Mouse (Mus musculus) forebrain, embryonic 15.5 days (tissue): ENCODE data around the gene Rhox12. TPM values are rescaled to one million over a fixed set of nuclear protein-coding genes. Genes with fewer than 3 reads are reported as not detected.

Experiments used
- ATAC-seq: fragments of 200-750 bp; cut with Nextera tagmentation; replicated peaks from 2 replicates; pipeline ENCODE4 v1.8.0; 2017; ENCODE audit warnings: mild to moderate bottlenecking, moderate TSS enrichment, moderate library complexity
- H3K27ac ChIP-seq: fragments of 300-500 bp; sonication (generic); replicated peaks from 2 replicates; pipeline ENCODE4 v1.5.1; 2015; ENCODE audit warnings: mild to moderate bottlenecking, inconsistent platforms
- H3K27me3 ChIP-seq: fragments of 300-500 bp; sonication (generic); 2 replicates; pipeline ENCODE4 v1.6.1; 2015; ENCODE audit warnings: inconsistent platforms
- H3K36me3 ChIP-seq: fragments of 300-500 bp; sonication (generic); 2 replicates; pipeline ENCODE4 v1.6.1; 2015; ENCODE audit warnings: mild to moderate bottlenecking, inconsistent platforms
- H3K4me1 ChIP-seq: fragments of 300-500 bp; sonication (generic); 2 replicates; pipeline ENCODE4 v1.6.1; 2015; ENCODE audit warnings: inconsistent platforms
- H3K4me2 ChIP-seq: fragments of 300-500 bp; sonication (generic); replicated peaks from 2 replicates; pipeline ENCODE4 v1.6.1; 2015; ENCODE audit warnings: mild to moderate bottlenecking, inconsistent platforms
- H3K4me3 ChIP-seq: fragments of 300-500 bp; sonication (generic); 2 replicates; pipeline ENCODE4 v1.5.1; 2015; ENCODE audit warnings: mild to moderate bottlenecking, inconsistent platforms
- H3K9ac ChIP-seq: fragments of 300-500 bp; sonication (generic); replicated peaks from 2 replicates; pipeline ENCODE4 v1.6.1; 2015; ENCODE audit warnings: mild to moderate bottlenecking, inconsistent platforms
- H3K9me3 ChIP-seq: fragments of 300-500 bp; sonication (generic); 2 replicates; pipeline ENCODE4 v1.6.1; 2016; ENCODE audit warnings: inconsistent platforms
- WGBS: fragments of 180-500 bp; shearing (Covaris S2); methylation state at CpG from one replicate; pipeline ENCODE4 v1.1.7; 2015; ENCODE audit warnings: mixed read lengths; 5-methylcytosine and 5-hydroxymethylcytosine counted together
- polyA plus RNA-seq: library from polyadenylated mRNA; unstranded; fragments of >200 nt; fragmentation: Nextera tagmentation; extraction: Ambion mirVana; gene quantifications from 2 replicates; pipeline ENCODE4 v1.2.1, GENCODE M21; 2015

Gene Rhox12
- polyA plus RNA-seq: not detected in 2 replicates

- Histone ChIP-seq H3K36me3 (no peaks in the 10 kb centered on the region), H3K4me1 (no peaks in the 10 kb centered on the region), H3K9me3 (no peaks in the 10 kb centered on the region), H3K4me2 (no peak within 1 kb of the TSS), H3K27ac (no peak within 1 kb of the TSS), H3K9ac (no peak within 1 kb of the TSS), H3K4me3 (no peak within 1 kb of the TSS), H3K27me3 (no peaks in the 10 kb centered on the region)
- 72% methylated on average over 4 of the region's 4 CpGs for WGBS
- ATAC-seq: no peak
Observed at GRCm38 (mm10) chrX:38110807-38111206, at the start of gene Rhox12. Gene Rhox12 (minus strand): TSS chrX:38110907.

DNA sequence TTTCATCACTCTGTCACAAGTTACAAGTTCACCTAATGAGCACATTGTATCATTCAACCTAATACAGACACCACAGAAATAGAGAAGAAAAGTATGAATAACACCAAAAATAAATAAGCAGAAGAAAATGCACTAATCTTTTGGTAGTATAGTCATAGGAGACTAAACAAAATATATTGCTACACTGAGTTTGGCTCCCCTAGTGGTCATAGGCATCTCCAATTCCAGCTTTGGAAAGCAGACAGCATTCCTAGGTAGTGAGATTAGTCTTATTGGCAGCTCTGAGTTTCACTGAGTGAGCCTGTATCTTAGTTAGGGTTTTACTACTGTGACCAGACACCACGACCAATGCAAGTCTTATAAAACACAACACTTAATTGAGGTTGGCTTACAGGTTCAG lies 48.4 kb upstream of the Rhox12 start:
- Histone ChIP-seq H3K36me3 (no peaks in the 10 kb centered on the region), H3K27me3 (no peaks in the 10 kb centered on the region), H3K9me3 (no peaks in the 10 kb centered on the region), H3K4me2 (no peak overlapping the region), H3K4me3 (no peak overlapping the region), H3K4me1 (no peaks in the 10 kb centered on the region), H3K27ac (no peak overlapping the region), H3K9ac (no peak overlapping the region)
- ATAC-seq: no peak
- WGBS: 73% methylated on average over 1 of the region's 1 CpGs

DNA sequence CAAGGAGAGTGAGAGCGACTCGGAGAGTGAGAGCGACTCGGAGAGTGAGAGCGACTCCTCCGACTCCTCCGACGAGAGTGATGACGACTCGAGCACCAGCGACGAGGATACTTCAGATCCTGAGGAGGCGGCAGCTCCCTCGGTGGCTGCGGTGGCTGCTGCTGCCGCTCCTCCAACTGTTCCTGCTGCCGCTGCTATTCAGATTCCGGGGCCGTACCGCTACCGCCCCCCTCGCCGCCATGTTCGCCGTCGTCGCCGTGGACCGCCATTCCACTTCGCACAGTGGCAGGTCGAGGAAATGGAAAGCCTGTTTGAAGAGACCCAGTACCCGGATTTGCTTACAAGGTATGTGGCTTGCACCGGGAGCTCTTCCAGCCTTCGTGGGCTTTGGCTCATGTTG lies 10.8 kb upstream of the Rhox12 start:
- no peak for ATAC-seq
- H3K9me3 ChIP-seq: peaks cover 6% of the 10 kb centered on the region; the same call in 1 of the 2 replicates
- H3K4me1 ChIP-seq: no peaks in the 10 kb centered on the region
- H3K27ac ChIP-seq: no peak overlapping the region
- no peak overlapping the region for H3K4me2 ChIP-seq
- WGBS: 89% methylated on average over 30 of the region's 34 CpGs
- no peak overlapping the region for H3K4me3 ChIP-seq
- H3K27me3 ChIP-seq: no peaks in the 10 kb centered on the region
- no peaks in the 10 kb centered on the region for H3K36me3 ChIP-seq
- no peak overlapping the region for H3K9ac ChIP-seq

- Histone ChIP-seq H3K9ac (no peak within 1 kb of the TSS), H3K27me3 (no peaks in the 10 kb centered on the region), H3K36me3 (no peaks in the 10 kb centered on the region), H3K4me1 (no peaks in the 10 kb centered on the region), H3K4me3 (no peak within 1 kb of the TSS), H3K4me2 (no peak within 1 kb of the TSS), H3K9me3 (peaks cover 6% of the 10 kb centered on the region; the same call in 1 of the 2 replicates), H3K27ac (no peak within 1 kb of the TSS)
- WGBS: 96% methylated on average over 20 of the region's 20 CpGs
- ATAC-seq: no peak
Observed at GRCm38 (mm10) chrX:38120982-38121381, 10.3 kb upstream of the Rhox12 start, which contains the start of gene Rhox13. Gene Rhox13 (plus strand): TSS chrX:38121219.

DNA sequence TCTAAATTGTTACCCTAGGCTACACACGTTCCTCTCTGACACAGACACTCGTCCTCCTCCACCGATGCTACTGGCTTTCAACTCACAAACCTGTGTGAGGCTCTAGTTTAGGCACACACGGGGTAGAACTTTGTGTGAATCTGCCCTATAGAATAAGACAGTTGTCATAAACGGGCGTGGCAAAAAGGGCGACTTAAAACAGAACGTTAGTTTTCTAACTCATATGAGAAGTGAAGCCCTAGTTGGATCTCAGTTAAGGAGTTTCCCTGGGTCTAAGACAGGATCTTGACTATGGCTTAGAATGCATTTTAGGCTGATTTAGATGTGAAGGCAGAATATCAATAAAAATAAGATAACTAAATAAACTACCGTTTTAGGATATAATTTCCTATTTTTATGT lies 25.7 kb downstream of the Rhox12 start, which contains the start of gene Rhox11:
Gene Rhox11, minus strand, starts transcription at position 101 of the 400 bp plus-strand sequence.
- H3K4me2 ChIP-seq: no peak within 1 kb of the TSS
- no peaks in the 10 kb centered on the region for H3K27me3 ChIP-seq
- H3K4me1 ChIP-seq: no peaks in the 10 kb centered on the region
- H3K36me3 ChIP-seq: no peaks in the 10 kb centered on the region
- H3K4me3 ChIP-seq: no peak within 1 kb of the TSS
- WGBS: 84% methylated on average over 9 of the region's 9 CpGs
- no peak within 1 kb of the TSS for H3K9ac ChIP-seq
- H3K27ac ChIP-seq: no peak within 1 kb of the TSS
- ATAC-seq: no peak
- no peaks in the 10 kb centered on the region for H3K9me3 ChIP-seq

DNA sequence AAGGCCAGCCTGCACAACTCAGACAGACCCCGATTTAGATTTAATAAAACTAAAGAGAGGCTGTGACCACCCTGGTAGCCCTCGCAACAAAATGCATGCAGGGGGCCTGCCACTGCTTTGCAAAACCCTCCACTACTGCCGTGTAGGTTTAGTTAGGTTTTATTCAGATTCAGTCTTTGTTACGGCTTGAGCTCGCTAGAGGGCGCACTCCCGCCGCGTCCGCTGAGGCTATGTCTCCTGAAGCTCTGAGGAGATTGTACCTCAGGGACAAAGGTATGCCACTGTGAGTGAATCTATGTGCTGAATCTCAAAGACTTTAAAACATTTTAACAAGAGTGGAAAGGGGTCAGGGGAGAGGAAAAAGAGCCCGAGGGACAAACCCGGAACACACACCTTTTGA lies 26.5 kb downstream of the Rhox12 start:
- Histone ChIP-seq H3K9me3 (no peaks in the 10 kb centered on the region), H3K27me3 (no peaks in the 10 kb centered on the region), H3K36me3 (no peaks in the 10 kb centered on the region), H3K9ac (no peak overlapping the region), H3K4me3 (no peak overlapping the region), H3K27ac (no peak overlapping the region), H3K4me1 (no peaks in the 10 kb centered on the region), H3K4me2 (no peak overlapping the region)
- no peak for ATAC-seq
- WGBS: 16% methylated on average over 12 of the region's 12 CpGs

GRCm38 (mm10) chrX:38066175-38066574 lies 44.5 kb downstream of the Rhox12 start, which contains the start of gene Rhox10:
Gene Rhox10 (plus strand): TSS chrX:38066475.
- H3K9ac ChIP-seq: no peak within 1 kb of the TSS
- ATAC-seq: no peak
- no peak within 1 kb of the TSS for H3K4me2 ChIP-seq
- 89% methylated on average over 11 of the region's 11 CpGs for WGBS
- H3K4me3 ChIP-seq: no peak within 1 kb of the TSS
- H3K4me1 ChIP-seq: no peaks in the 10 kb centered on the region
- H3K9me3 ChIP-seq: no peaks in the 10 kb centered on the region
- H3K36me3 ChIP-seq: no peaks in the 10 kb centered on the region
- H3K27me3 ChIP-seq: no peaks in the 10 kb centered on the region
- no peak within 1 kb of the TSS for H3K27ac ChIP-seq

- no peaks in the 10 kb centered on the region for H3K27me3 ChIP-seq
- no peaks in the 10 kb centered on the region for H3K9me3 ChIP-seq
- H3K4me3 ChIP-seq: no peak overlapping the region
- no peaks in the 10 kb centered on the region for H3K36me3 ChIP-seq
- H3K27ac ChIP-seq: no peak overlapping the region
- no peak overlapping the region for H3K4me2 ChIP-seq
- no peak overlapping the region for H3K9ac ChIP-seq
- 3% methylated on average over 1 of the region's 1 CpGs for WGBS
- ATAC-seq: no peak
- H3K4me1 ChIP-seq: no peaks in the 10 kb centered on the region
Observed at GRCm38 (mm10) chrX:38061544-38061943, 49.2 kb downstream of the Rhox12 start.

Other genes starting within 250 kb of the Rhox12 start
- gene Rhox8, start 232.0 kb downstream of the Rhox12 start, polyA plus RNA-seq: not detected in 2 replicates
- not detected in 2 replicates for gene Rhox7b, start 213.7 kb downstream of the Rhox12 start, polyA plus RNA-seq
- not detected in 2 replicates for gene Rhox9, start 209.1 kb downstream of the Rhox12 start, polyA plus RNA-seq
- not detected in 2 replicates for gene Btg1-ps1, start 92.1 kb downstream of the Rhox12 start, polyA plus RNA-seq
- not detected in 2 replicates for gene Btg1-ps2, start 67.8 kb downstream of the Rhox12 start, polyA plus RNA-seq
- gene Rhox10, start 44.4 kb downstream of the Rhox12 start, polyA plus RNA-seq: not detected in 2 replicates
- gene Rhox11, start 25.8 kb downstream of the Rhox12 start, polyA plus RNA-seq: not detected in 2 replicates
- gene Rhox13, start 10.3 kb upstream of the Rhox12 start, polyA plus RNA-seq: not detected in 2 replicates
- 5.4 and 5.9 TPM in 2 replicates for gene Zbtb33, start 78.9 kb upstream of the Rhox12 start, polyA plus RNA-seq
- 11.5 and 13.2 TPM in 2 replicates for gene Tmem255a, start 141.5 kb upstream of the Rhox12 start, polyA plus RNA-seq
- gene Atp1b4, start 205.3 kb upstream of the Rhox12 start, polyA plus RNA-seq: 0.05 TPM in 1 of 2 replicates, not detected in the other